Mouse (Mus musculus) MEL (cell line): ENCODE measurements around the gene Pla2g2c. TPM values are rescaled to one million over a fixed set of nuclear protein-coding genes. Genes with fewer than 3 reads are reported as not detected.

ENCODE experiments used
- DNase-seq: peaks from one replicate; pipeline ENCODE4 v3.0.0; 2011; ENCODE audit warnings: low read depth, low spot score
- H3K27ac ChIP-seq: 2 replicates; pipeline ENCODE4 v1.5.1; 2012; ENCODE audit warnings: low read depth, mild to moderate bottlenecking, control low read depth, low read length, moderate library complexity; ENCODE audit not compliant: control insufficient read depth
- H3K27me3 ChIP-seq, 2 experiments: fragments of 150-350 bp in 1 of 2; sonication (generic) in 1 of 2; 2 replicates each; pipeline ENCODE4 v1.6.1; 2012; ENCODE audit warnings: low read length in 2 of 2, mild to moderate bottlenecking in 2 of 2, improper control_type of control experiment in 1 of 2, moderate library complexity in 1 of 2; ENCODE audit not compliant: insufficient read depth in 2 of 2, control insufficient read depth in 1 of 2
- H3K36me3 ChIP-seq, 2 experiments: 2 replicates each; pipeline ENCODE4 v1.6.1; 2012 to 2014; ENCODE audit warnings: low read length in 2 of 2, improper control_type of control experiment in 1 of 2, inconsistent platforms in 1 of 2, mild to moderate bottlenecking in 1 of 2; ENCODE audit not compliant: insufficient read depth in 2 of 2, control insufficient read depth in 1 of 2
- H3K4me1 ChIP-seq, 2 experiments: fragments of 150-350 bp in 1 of 2; sonication (generic) in 1 of 2; 2 replicates each; pipeline ENCODE4 v1.6.1; 2012; ENCODE audit warnings: low read length in 2 of 2, improper control_type of control experiment in 1 of 2, mild to moderate bottlenecking in 1 of 2; ENCODE audit not compliant: insufficient read depth in 2 of 2, control insufficient read depth in 1 of 2
- H3K4me3 ChIP-seq, 2 experiments: fragments of 150-350 bp in 1 of 2; sonication (generic) in 1 of 2; 2 replicates each; pipeline ENCODE4 v1.5.1; 2012; ENCODE audit warnings: low read depth in 2 of 2, low read length in 2 of 2, mild to moderate bottlenecking in 2 of 2, moderate library complexity in 2 of 2, control low read depth in 1 of 2, improper control_type of control experiment in 1 of 2; ENCODE audit not compliant: control insufficient read depth in 1 of 2, insufficient read depth in 1 of 2
- H3K79me2 ChIP-seq: 2 replicates; pipeline ENCODE4 v1.6.1; 2012; ENCODE audit warnings: mild to moderate bottlenecking, low read length, moderate library complexity; ENCODE audit not compliant: control insufficient read depth, poor library complexity, insufficient read depth
- H3K9ac ChIP-seq: 2 replicates; pipeline ENCODE4 v1.6.1; 2012; ENCODE audit warnings: low read depth, mild to moderate bottlenecking, control low read depth, low read length, moderate library complexity; ENCODE audit not compliant: control insufficient read depth, poor library complexity, severe bottlenecking
- H3K9me3 ChIP-seq: fragments of 150-350 bp; sonication (generic); replicated peaks from 2 replicates; pipeline ENCODE4 v1.6.1; 2012; ENCODE audit warnings: mild to moderate bottlenecking, low read length, improper control_type of control experiment, moderate library complexity; ENCODE audit not compliant: insufficient read depth
- BHLHE40 ChIP-seq: IDR thresholded peaks from 2 replicates; pipeline ENCODE4 v1.6.1; 2012; ENCODE audit warnings: low read depth, mild to moderate bottlenecking, inconsistent platforms, low read length, improper control_type of control experiment, borderline replicate concordance
- CHD2 ChIP-seq: IDR thresholded peaks from 2 replicates; pipeline ENCODE4 v1.6.1; 2011; ENCODE audit warnings: low read length, improper control_type of control experiment
- E2F4 ChIP-seq: IDR thresholded peaks from 2 replicates; pipeline ENCODE4 v1.6.1; 2011; ENCODE audit warnings: low read depth, low read length, improper control_type of control experiment, borderline replicate concordance
- EP300 ChIP-seq, 2 experiments: IDR thresholded peaks; 2 replicates each; pipeline ENCODE4 v1.6.1; 2011; ENCODE audit warnings: improper control_type of control experiment in 2 of 2, low read length in 2 of 2, low read depth in 1 of 2, mild to moderate bottlenecking in 1 of 2
- GABPA ChIP-seq: IDR thresholded peaks from 2 replicates; pipeline ENCODE4 v1.6.1; 2012; ENCODE audit warnings: low read depth, mild to moderate bottlenecking, inconsistent platforms, low read length, improper control_type of control experiment, moderate library complexity
- KAT2A ChIP-seq: conservative IDR thresholded peaks from 2 replicates; pipeline ENCODE4 v1.6.1; 2012; ENCODE audit warnings: low read depth, low read length, improper control_type of control experiment, inconsistent platforms
- MAZ ChIP-seq: IDR thresholded peaks from 2 replicates; pipeline ENCODE4 v1.6.1; 2012; ENCODE audit warnings: low read depth, mild to moderate bottlenecking, inconsistent platforms, low read length, improper control_type of control experiment
- MEF2A ChIP-seq: IDR thresholded peaks from 2 replicates; pipeline ENCODE4 v1.6.1; 2014; ENCODE audit warnings: low read depth, mild to moderate bottlenecking, inconsistent platforms, low read length, improper control_type of control experiment; ENCODE audit not compliant: poor library complexity, insufficient replicate concordance, severe bottlenecking; ENCODE audit errors: extremely low read depth
- MXI1 ChIP-seq: IDR thresholded peaks from 2 replicates; pipeline ENCODE4 v1.6.1; 2011; ENCODE audit warnings: mild to moderate bottlenecking, low read depth, low read length, improper control_type of control experiment
- MYB ChIP-seq: IDR thresholded peaks from 2 replicates; pipeline ENCODE4 v1.6.1; 2011; ENCODE audit warnings: mild to moderate bottlenecking, low read depth, low read length, improper control_type of control experiment
- MYC ChIP-seq: IDR thresholded peaks from 2 replicates; pipeline ENCODE4 v1.6.1; 2011; ENCODE audit warnings: low read depth, mild to moderate bottlenecking, low read length, improper control_type of control experiment, moderate library complexity
- POLR2AphosphoS2 ChIP-seq: IDR thresholded peaks from 2 replicates; pipeline ENCODE4 v1.6.1; 2011; ENCODE audit warnings: low read length, improper control_type of control experiment
- RCOR1 ChIP-seq: IDR thresholded peaks from 2 replicates; pipeline ENCODE4 v1.6.1; 2012; ENCODE audit warnings: low read depth, mild to moderate bottlenecking, inconsistent platforms, low read length, improper control_type of control experiment
- SIN3A ChIP-seq: IDR thresholded peaks from 2 replicates; pipeline ENCODE4 v1.6.1; 2012; ENCODE audit warnings: low read length, improper control_type of control experiment, inconsistent platforms
- SMC3 ChIP-seq: IDR thresholded peaks from 2 replicates; pipeline ENCODE4 v1.6.1; 2011; ENCODE audit warnings: low read depth, low read length, improper control_type of control experiment
- TAL1 ChIP-seq: IDR thresholded peaks from 2 replicates; pipeline ENCODE4 v1.6.1; 2012; ENCODE audit warnings: mild to moderate bottlenecking, inconsistent platforms, low read length, moderate library complexity, mixed read lengths
- TCF12 ChIP-seq: IDR thresholded peaks from 2 replicates; pipeline ENCODE4 v1.6.1; 2014; ENCODE audit warnings: low read depth, mild to moderate bottlenecking, inconsistent platforms, low read length, improper control_type of control experiment, moderate library complexity
- USF2 ChIP-seq, 2 experiments: IDR thresholded peaks; 2 replicates each; pipeline ENCODE4 v1.6.1; 2011 to 2012; ENCODE audit warnings: improper control_type of control experiment in 2 of 2, low read length in 2 of 2, borderline replicate concordance in 1 of 2, inconsistent platforms in 1 of 2, low read depth in 1 of 2, mild to moderate bottlenecking in 1 of 2; ENCODE audit not compliant: insufficient read depth in 1 of 2
- ZC3H11A ChIP-seq: IDR thresholded peaks from 2 replicates; pipeline ENCODE4 v1.6.1; 2012; ENCODE audit warnings: low read depth, mild to moderate bottlenecking, inconsistent platforms, low read length, improper control_type of control experiment
- ZKSCAN1 ChIP-seq: IDR thresholded peaks from 2 replicates; pipeline ENCODE4 v1.6.1; 2012; ENCODE audit warnings: low read depth, mild to moderate bottlenecking, inconsistent platforms, low read length, improper control_type of control experiment, moderate library complexity
- polyA plus RNA-seq, 2 experiments: library from polyadenylated mRNA; stranded (reverse) in 1 of 2; unstranded in 1 of 2; fragments of >175 nt in 1 of 2; fragments of >200 nt in 1 of 2; gene quantifications; 2 replicates each; pipeline versions ENCODE4 v1.2.1 to v1.2.4; 2012; ENCODE audit warnings: low replicate concordance in 2 of 2, low read depth in 1 of 2; ENCODE audit not compliant: insufficient read length in 2 of 2, insufficient read depth in 1 of 2, missing spikeins in 1 of 2
- total RNA-seq: library from RNA; depleted of rRNA; stranded (reverse); fragments of 300-350 nt; gene quantifications from 2 replicates; pipeline ENCODE4 v1.2.3, GENCODE M21; 2012

The Pla2g2c gene
- total and polyA plus RNA-seq, 3 experiments = not detected

- no peaks in the 10 kb centered on the region for H3K27me3 ChIP-seq
Measured at GRCm38 (mm10) chr4:138691443-138692181, 33.0 kb upstream of the Pla2g2c start.

GRCm38 (mm10) chr4:138693043-138693692 is 31.4 kb upstream of the Pla2g2c start:
- Histone ChIP-seq H3K36me3 (no peaks in the 10 kb centered on the region), H3K27me3 (no peaks in the 10 kb centered on the region), H3K4me3 (no peak overlapping the region), H3K9me3 (no peaks in the 10 kb centered on the region), H3K27ac (no peak overlapping the region), H3K9ac (no peak overlapping the region), H3K4me1 (no peaks in the 10 kb centered on the region), H3K79me2 (no peaks in the 10 kb centered on the region)
- DNase-seq = no peak
- no peak for TF ChIP-seq GABPA
- TF ChIP-seq KAT2A = no peak
- TF ChIP-seq TCF12 = no peak
- no peak for TF ChIP-seq CHD2
- TF ChIP-seq ZKSCAN1 = no peak
- no peak for TF ChIP-seq MEF2A
- TF ChIP-seq MAZ = no peak
- no peak for TF ChIP-seq E2F4
- TF ChIP-seq EP300 (IDR thresholded peaks at IDR 0.05; ENCODE audit: low read depth in 1 of 2, low read length in 2 of 2) = no peak
- TF ChIP-seq POLR2AphosphoS2 = no peak
- no peak for TF ChIP-seq MYC

More at GRCm38 (mm10) chr4:138691443-138692181, 33.0 kb upstream of the Pla2g2c start:
- TF ChIP-seq BHLHE40 (no peak), ZC3H11A (no peak), E2F4 (no peak), ZKSCAN1 (no peak), SIN3A (no peak), GABPA (no peak), SMC3 (no peak), MYB (no peak), TAL1 (no peak), RCOR1 (no peak), USF2 (IDR thresholded peaks at IDR 0.05; ENCODE audit: borderline replicate concordance in 1 of 2, insufficient read depth in 1 of 2, low read depth in 1 of 2, low read length in 2 of 2) (no peak), MXI1 (no peak), EP300 (IDR thresholded peaks at IDR 0.05; ENCODE audit: low read depth in 1 of 2, low read length in 2 of 2) (no peak)
- H3K27ac ChIP-seq = no peak overlapping the region
- no peaks in the 10 kb centered on the region for H3K79me2 ChIP-seq
- H3K4me3 ChIP-seq = no peak overlapping the region
- no peak for DNase-seq
- H3K9ac ChIP-seq = no peak overlapping the region
- H3K9me3 ChIP-seq = no peaks in the 10 kb centered on the region
- H3K36me3 ChIP-seq = no peaks in the 10 kb centered on the region
- H3K4me1 ChIP-seq = no peaks in the 10 kb centered on the region
